Mouse (Mus musculus): ENCODE results near the gene Stard3. TPM values are rescaled to one million over a fixed set of nuclear protein-coding genes. Genes with fewer than 3 reads are reported as not detected.
"Not testable (repeated sequence)": the region's sequence is repeated elsewhere in the genome, so short reads cannot be mapped to it uniquely, and the experiment has no call there.

The Stard3 gene
- total and polyA plus RNA-seq, 3 experiments = 31.7 to 39.6 (median 33.9) TPM

- H3K4me2 ChIP-seq (ENCODE audit: insufficient read depth, low read depth, poor library complexity, severe bottlenecking) = no peak overlapping the region
- dilution Hi-C loops (cut with MboI; ENCODE audit: extremely low pct_ligation_motif_present, extremely low pct_unique_long_range_greater_than_20kb, low sequenced_read_pairs) = no loop called here
- no peaks in the 10 kb centered on the region for H3K79me2 ChIP-seq (replicated peaks; ENCODE audit: control insufficient read depth, extremely low read depth, insufficient read depth, poor library complexity, severe bottlenecking)
- no peaks in the 10 kb centered on the region for H3K4me1 ChIP-seq (ENCODE audit: control insufficient read depth in 1 of 2, insufficient read depth in 2 of 2)
- no peaks in the 10 kb centered on the region for H3K27me3 ChIP-seq (replicated peaks)
- in situ Hi-C loops (cut with MboI; ENCODE audit: low pct_ligation_motif_present, low pct_unique_long_range_greater_than_20kb, low sequenced_read_pairs) = no loop called here
- no peaks in the 10 kb centered on the region for H3K9me3 ChIP-seq (replicated peaks; ENCODE audit: low read length)
- no peak overlapping the region for H3K27ac ChIP-seq (ENCODE audit: insufficient read depth, low read depth)
- H3K9ac ChIP-seq (ENCODE audit: insufficient read depth, low read depth) = no peak overlapping the region
- no peak for DNase-seq (ENCODE audit: extremely low read depth)
- H3K36me3 ChIP-seq (replicated peaks in 1 of 2; ENCODE audit: control insufficient read depth in 1 of 2, insufficient read depth in 1 of 2, low read length in 1 of 2) = peaks cover 41 to 63% of the 10 kb centered on the region in 2 experiments
- H3K4me3 ChIP-seq (replicated peaks in 1 of 3; ENCODE audit: low read depth in 2 of 3, low read length in 2 of 3, poor library complexity in 1 of 3) = no peak overlapping the region
- no peak for TF ChIP-seq CHD1 (IDR thresholded peaks at IDR 0.05; ENCODE audit: low read depth, low read length)
- TF ChIP-seq NELFE (IDR thresholded peaks at IDR 0.05; ENCODE audit: low read depth, low read length) = no peak
- no peak for TF ChIP-seq MAFK (IDR thresholded peaks at IDR 0.05; ENCODE audit: insufficient replicate concordance, low read length)
- TF ChIP-seq GABPA (IDR thresholded peaks at IDR 0.05; ENCODE audit: insufficient replicate concordance, low read depth, low read length) = no peak
- no peak for TF ChIP-seq MAZ (IDR thresholded peaks at IDR 0.05; ENCODE audit: low read depth, low read length)
- no peak for TF ChIP-seq MXI1 (IDR thresholded peaks at IDR 0.05; ENCODE audit: low read depth, low read length)
Observed at GRCm38 (mm10) chr11:98381651-98382050, 23.5 kb downstream of the Stard3 start.

- in situ Hi-C loops (cut with MboI; ENCODE audit: low pct_ligation_motif_present, low pct_unique_long_range_greater_than_20kb, low sequenced_read_pairs); H3K4me3 ChIP-seq (replicated peaks in 1 of 3; ENCODE audit: low read depth in 2 of 3, low read length in 2 of 3, poor library complexity in 1 of 3); H3K27me3 ChIP-seq (replicated peaks); H3K9ac ChIP-seq (ENCODE audit: insufficient read depth, low read depth); H3K27ac ChIP-seq (ENCODE audit: insufficient read depth, low read depth); dilution Hi-C loops (cut with MboI; ENCODE audit: extremely low pct_ligation_motif_present, extremely low pct_unique_long_range_greater_than_20kb, low sequenced_read_pairs); H3K4me1 ChIP-seq (ENCODE audit: control insufficient read depth in 1 of 2, insufficient read depth in 2 of 2); H3K4me2 ChIP-seq (ENCODE audit: insufficient read depth, low read depth, poor library complexity, severe bottlenecking); H3K9me3 ChIP-seq (replicated peaks; ENCODE audit: low read length); H3K79me2 ChIP-seq (replicated peaks; ENCODE audit: control insufficient read depth, extremely low read depth, insufficient read depth, poor library complexity, severe bottlenecking); DNase-seq (ENCODE audit: extremely low read depth): not testable (repeated sequence)
- TF ChIP-seq CTCF (conservative IDR thresholded peaks at IDR 0.05 in 1 of 2, IDR thresholded peaks at IDR 0.05 in 1 of 2; ENCODE audit: low read depth in 2 of 2, low read length in 2 of 2) = peak in 1 of 2 experiments; percentile 44; a peak in 2 of 4 replicates
- H3K36me3 ChIP-seq (replicated peaks in 1 of 2; ENCODE audit: control insufficient read depth in 1 of 2, insufficient read depth in 1 of 2, low read length in 1 of 2) = peaks cover 34 to 55% of the 10 kb centered on the region in 2 experiments
Observed at GRCm38 (mm10) chr11:98382405-98382804, 24.2 kb downstream of the Stard3 start.

GRCm38 (mm10) chr11:98383261-98384030, 25.3 kb downstream of the Stard3 start, which contains the start of gene Tcap:
Gene Tcap (plus strand): TSS chr11:98383811.
- Histone ChIP-seq H3K27ac (ENCODE audit: insufficient read depth, low read depth) (no peak within 1 kb of the TSS), H3K9me3 (replicated peaks; ENCODE audit: low read length) (no peaks in the 10 kb centered on the region), H3K79me2 (replicated peaks; ENCODE audit: control insufficient read depth, extremely low read depth, insufficient read depth, poor library complexity, severe bottlenecking) (no peaks in the 10 kb centered on the region), H3K9ac (ENCODE audit: insufficient read depth, low read depth) (no peak within 1 kb of the TSS), H3K4me1 (ENCODE audit: control insufficient read depth in 1 of 2, insufficient read depth in 2 of 2) (no peaks in the 10 kb centered on the region), H3K4me3 (replicated peaks in 1 of 3; ENCODE audit: low read depth in 2 of 3, low read length in 2 of 3, poor library complexity in 1 of 3) (no peak within 1 kb of the TSS), H3K4me2 (ENCODE audit: insufficient read depth, low read depth, poor library complexity, severe bottlenecking) (no peak within 1 kb of the TSS), H3K36me3 (replicated peaks in 1 of 2; ENCODE audit: control insufficient read depth in 1 of 2, insufficient read depth in 1 of 2, low read length in 1 of 2) (peaks cover 23 to 45% of the 10 kb centered on the region in 2 experiments), H3K27me3 (replicated peaks) (peaks cover 7% of the 10 kb centered on the region)
- DNase-seq (ENCODE audit: extremely low read depth) = no peak
- dilution Hi-C loops (cut with MboI; ENCODE audit: extremely low pct_ligation_motif_present, extremely low pct_unique_long_range_greater_than_20kb, low sequenced_read_pairs) (no loop called here), in situ Hi-C loops (cut with MboI; ENCODE audit: low pct_ligation_motif_present, low pct_unique_long_range_greater_than_20kb, low sequenced_read_pairs) (no loop called here)
- no peak for TF ChIP-seq POLR2A (IDR thresholded peaks at IDR 0.05; ENCODE audit: low read depth, low read length)
- TF ChIP-seq JUND (conservative IDR thresholded peaks at IDR 0.05; ENCODE audit: low read depth, low read length) = no peak
- no peak for TF ChIP-seq SMC3 (IDR thresholded peaks at IDR 0.05; ENCODE audit: low read depth, low read length)
- no peak for TF ChIP-seq PAX5 (IDR thresholded peaks at IDR 0.05; ENCODE audit: low read length)
- no peak for TF ChIP-seq TBP (conservative IDR thresholded peaks at IDR 0.05; ENCODE audit: low read depth, low read length)
- no peak for TF ChIP-seq MYC (IDR thresholded peaks at IDR 0.05; ENCODE audit: low read depth, low read length)
- no peak for TF ChIP-seq ELF1 (IDR thresholded peaks at IDR 0.05; ENCODE audit: low read depth, low read length)
- no peak for TF ChIP-seq HCFC1 (IDR thresholded peaks at IDR 0.05; ENCODE audit: low read depth, low read length)
- TF ChIP-seq POLR2AphosphoS2 (IDR thresholded peaks at IDR 0.05; ENCODE audit: low read depth, low read length) = no peak
- TF ChIP-seq MAX (IDR thresholded peaks at IDR 0.05; ENCODE audit: low read length) = no peak
- no peak for TF ChIP-seq RAD21 (IDR thresholded peaks at IDR 0.05; ENCODE audit: low read depth, low read length)

Measured in CH12.LX (cell line).